Mouse (Mus musculus) cerebellum, postnatal 25 days (tissue): ENCODE measurements around the gene Mgat4b.

Experiments
- DNase-seq, 2 experiments: peaks; one replicate each; pipeline ENCODE4 v3.0.0; 2021; ENCODE audit warnings: mixed read lengths in 2 of 2

The Mgat4b gene

GRCm38 (mm10) chr11:50200613-50201012 lies 10.1 kb upstream of the Mgat4b start:
- no peak for DNase-seq

GRCm38 (mm10) chr11:50201590-50201989 lies 9.1 kb upstream of the Mgat4b start:
- DNase-seq, result no peak

GRCm38 (mm10) chr11:50203302-50203827 lies 7.3 kb upstream of the Mgat4b start:
- DNase-seq, result no peak

GRCm38 (mm10) chr11:50205434-50205833 lies 5.3 kb upstream of the Mgat4b start:
- DNase-seq, result no peak

- DNase-seq, result no peak
Observed at GRCm38 (mm10) chr11:50206037-50206436, 4.7 kb upstream of the Mgat4b start.

- no peak for DNase-seq
Observed at GRCm38 (mm10) chr11:50207344-50207743, 3.3 kb upstream of the Mgat4b start.

- DNase-seq, result no peak
Observed at GRCm38 (mm10) chr11:50208039-50208438, 2.7 kb upstream of the Mgat4b start.

- DNase-seq, result peak; percentile 89 to 94
Observed at GRCm38 (mm10) chr11:50210101-50210504, 587 bp upstream of the Mgat4b start.

GRCm38 (mm10) chr11:50211322-50212059 lies 801 bp downstream of the Mgat4b start:
- DNase-seq, result no peak

GRCm38 (mm10) chr11:50212060-50212739 lies 1.5 kb downstream of the Mgat4b start:
- DNase-seq, result no peak

- peak; percentile 70 to 78 for DNase-seq
Observed at GRCm38 (mm10) chr11:50212848-50213758, 2.4 kb downstream of the Mgat4b start.

GRCm38 (mm10) chr11:50214631-50215030 lies 3.9 kb downstream of the Mgat4b start:
- DNase-seq, result no peak

- no peak for DNase-seq
Observed at GRCm38 (mm10) chr11:50215633-50216032, 4.9 kb downstream of the Mgat4b start.

GRCm38 (mm10) chr11:50216724-50217366 lies 6.2 kb downstream of the Mgat4b start:
- DNase-seq, result no peak

- DNase-seq, result peak in 1 of 2 experiments; percentile 53
Observed at GRCm38 (mm10) chr11:50217811-50218210, 7.1 kb downstream of the Mgat4b start.

GRCm38 (mm10) chr11:50219833-50220232 lies 9.1 kb downstream of the Mgat4b start:
- no peak for DNase-seq

GRCm38 (mm10) chr11:50222559-50223276 lies 12.0 kb downstream of the Mgat4b start:
- DNase-seq, result no peak

- no peak for DNase-seq
Observed at GRCm38 (mm10) chr11:50223783-50224662, 13.3 kb downstream of the Mgat4b start.

- DNase-seq, result peak; percentile 95 to 96
Observed at GRCm38 (mm10) chr11:50224671-50225530, 14.2 kb downstream of the Mgat4b start.
